Mouse (Mus musculus) intestine, postnatal 0 days (tissue): ENCODE results near the gene Olfr1419. TPM values are rescaled to one million over a fixed set of nuclear protein-coding genes. Genes with fewer than 3 reads are reported as not detected.
"Not testable (repeated sequence)": the region's sequence is repeated elsewhere in the genome, so short reads cannot be mapped to it uniquely, and the experiment has no call there.

ENCODE experiments used
- ATAC-seq: fragments of 200-750 bp; cut with Nextera tagmentation; 2 replicates; pipeline ENCODE4 v1.8.0; 2017; ENCODE audit warnings: mild to moderate bottlenecking, moderate TSS enrichment, moderate library complexity
- H3K27ac ChIP-seq: fragments of 300-500 bp; sonication (generic); 2 replicates; pipeline ENCODE4 v1.5.1; 2014; ENCODE audit warnings: mild to moderate bottlenecking, low read depth, low read length, moderate library complexity
- H3K27me3 ChIP-seq: fragments of 300-500 bp; sonication (generic); replicated peaks from 2 replicates; pipeline ENCODE4 v1.6.1; 2014; ENCODE audit warnings: low read length, mixed read lengths; ENCODE audit not compliant: control insufficient read depth, insufficient read depth
- H3K36me3 ChIP-seq: fragments of 300-500 bp; sonication (generic); 2 replicates; pipeline ENCODE4 v1.6.1; 2014; ENCODE audit warnings: mild to moderate bottlenecking, moderate library complexity; ENCODE audit not compliant: control insufficient read depth, insufficient read depth
- H3K4me1 ChIP-seq: fragments of 300-500 bp; sonication (generic); replicated peaks from 2 replicates; pipeline ENCODE4 v1.6.1; 2014; ENCODE audit warnings: antibody characterized with exemption, low read length, mixed read lengths; ENCODE audit not compliant: control insufficient read depth, insufficient read depth
- H3K4me2 ChIP-seq: fragments of 300-500 bp; sonication (generic); replicated peaks from 2 replicates; pipeline ENCODE4 v1.6.1; 2014; ENCODE audit warnings: low read depth, mild to moderate bottlenecking, moderate library complexity
- H3K4me3 ChIP-seq: fragments of 300-500 bp; sonication (generic); 2 replicates; pipeline ENCODE4 v1.5.1; 2014; ENCODE audit warnings: low read depth, low read length
- H3K9ac ChIP-seq: fragments of 300-500 bp; sonication (generic); 2 replicates; pipeline ENCODE4 v1.6.1; 2014; ENCODE audit warnings: mild to moderate bottlenecking, low read depth, low read length
- H3K9me3 ChIP-seq: fragments of 300-500 bp; sonication (generic); 2 replicates; pipeline ENCODE4 v1.6.1; 2016; ENCODE audit warnings: mixed run types; ENCODE audit not compliant: control insufficient read depth
- CTCF ChIP-seq: sonication (generic); IDR thresholded peaks from 2 replicates; pipeline ENCODE4 v1.5.1; 2016; ENCODE audit warnings: low read depth, mild to moderate bottlenecking, control low read depth, antibody characterized with exemption, moderate library complexity
- WGBS: fragments of 180-500 bp; shearing (Covaris S2); extraction: QIAGEN DNeasy Blood & Tissue Kit; methylation state at CpG from one replicate; pipeline ENCODE4 v1.1.7; 2014; 5-methylcytosine and 5-hydroxymethylcytosine counted together
- polyA plus RNA-seq: library from polyadenylated mRNA; unstranded; fragments of >200 nt; fragmentation: Nextera tagmentation; extraction: Ambion mirVana; gene quantifications from 2 replicates; pipeline ENCODE4 v1.2.1, GENCODE M21; 2015

The Olfr1419 gene
- polyA plus RNA-seq = not detected in 2 replicates

DNA sequence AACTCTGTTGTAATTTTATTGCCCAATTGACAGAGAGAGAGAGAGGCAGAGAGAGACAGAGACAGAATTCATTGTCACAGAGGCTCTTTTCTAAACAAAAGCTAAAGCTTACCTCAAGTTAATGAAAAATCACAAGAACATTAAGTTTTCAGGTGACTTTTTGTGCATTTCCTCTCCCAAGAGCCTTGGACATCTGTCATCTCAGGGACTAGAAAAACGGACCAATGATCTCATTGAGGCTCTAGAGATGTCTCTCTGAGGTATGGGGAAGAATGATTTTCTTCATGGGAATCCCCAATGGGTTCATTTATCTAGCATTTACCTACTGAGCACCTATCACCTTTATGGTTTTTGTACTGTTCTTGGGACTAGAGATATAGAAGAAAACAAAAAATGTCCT, at the start of gene Olfr1419:
TSS of gene Olfr1419 (minus strand) at position 101 of the 400 bp plus-strand sequence.
- H3K4me3 ChIP-seq = no peak within 1 kb of the TSS
- no peak within 1 kb of the TSS for H3K27ac ChIP-seq
- no peak within 1 kb of the TSS for H3K4me2 ChIP-seq
- no peaks in the 10 kb centered on the region for H3K27me3 ChIP-seq
- no peak for ATAC-seq
- H3K36me3 ChIP-seq = no peaks in the 10 kb centered on the region
- 49% methylated on average over 1 of the region's 1 CpGs for WGBS
- H3K9me3 ChIP-seq = no peaks in the 10 kb centered on the region
- TF ChIP-seq CTCF = no peak
- H3K4me1 ChIP-seq = no peaks in the 10 kb centered on the region
- H3K9ac ChIP-seq = no peak within 1 kb of the TSS

DNA sequence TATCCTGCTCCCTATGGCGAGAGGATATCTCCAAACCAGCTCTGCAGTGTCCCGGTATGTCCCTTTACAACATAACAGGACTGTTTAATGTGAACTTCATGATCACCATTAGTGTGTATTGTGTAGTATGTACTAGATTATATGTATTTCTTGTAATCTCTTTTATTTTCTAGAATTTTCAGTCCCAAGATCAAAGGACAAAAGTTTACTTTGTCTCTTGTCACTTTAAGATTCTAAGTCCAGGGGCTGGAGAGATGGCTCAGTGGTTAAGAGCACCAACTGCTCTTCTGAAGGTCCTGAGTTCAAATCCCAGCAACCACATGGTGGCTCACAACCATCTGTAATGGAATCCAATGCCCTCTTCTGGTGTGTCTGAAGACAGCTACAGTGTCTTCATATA, 47.6 kb upstream of the Olfr1419 start:
- H3K4me1 ChIP-seq, H3K9me3 ChIP-seq, H3K9ac ChIP-seq, H3K27ac ChIP-seq, H3K4me3 ChIP-seq, ATAC-seq, H3K27me3 ChIP-seq, H3K4me2 ChIP-seq: not testable (repeated sequence)
- WGBS = 98% methylated on average over 2 of the region's 2 CpGs
- peaks cover 60% of the 10 kb centered on the region for H3K36me3 ChIP-seq

DNA sequence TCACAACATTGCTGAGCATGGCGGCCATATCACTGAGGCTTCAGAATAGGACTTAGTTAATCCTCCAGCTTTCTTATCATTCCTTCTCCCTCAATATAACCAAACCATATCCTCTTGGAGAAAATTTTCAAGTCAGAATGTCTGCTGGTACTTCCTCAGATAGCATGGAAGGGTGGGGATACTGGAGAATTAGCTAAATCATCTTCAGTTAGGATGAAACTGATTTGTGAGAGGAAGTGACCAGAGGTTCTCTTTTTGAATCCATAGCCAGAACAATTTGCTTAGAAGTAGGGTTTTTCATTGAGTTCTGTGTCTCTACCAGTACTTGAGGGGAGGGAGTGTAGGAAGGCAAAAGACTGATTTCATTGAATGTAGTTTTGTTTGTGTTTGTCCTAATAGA, 47.2 kb upstream of the Olfr1419 start:
- WGBS = 87% methylated on average over 1 of the region's 1 CpGs
- no peaks in the 10 kb centered on the region for H3K27me3 ChIP-seq
- no peak for ATAC-seq
- H3K4me1 ChIP-seq = no peaks in the 10 kb centered on the region
- no peak overlapping the region for H3K4me3 ChIP-seq
- H3K9ac ChIP-seq = no peak overlapping the region
- TF ChIP-seq CTCF = no peak
- H3K4me2 ChIP-seq = no peak overlapping the region
- H3K9me3 ChIP-seq = no peaks in the 10 kb centered on the region
- no peak overlapping the region for H3K27ac ChIP-seq
- peaks cover 56% of the 10 kb centered on the region for H3K36me3 ChIP-seq

DNA sequence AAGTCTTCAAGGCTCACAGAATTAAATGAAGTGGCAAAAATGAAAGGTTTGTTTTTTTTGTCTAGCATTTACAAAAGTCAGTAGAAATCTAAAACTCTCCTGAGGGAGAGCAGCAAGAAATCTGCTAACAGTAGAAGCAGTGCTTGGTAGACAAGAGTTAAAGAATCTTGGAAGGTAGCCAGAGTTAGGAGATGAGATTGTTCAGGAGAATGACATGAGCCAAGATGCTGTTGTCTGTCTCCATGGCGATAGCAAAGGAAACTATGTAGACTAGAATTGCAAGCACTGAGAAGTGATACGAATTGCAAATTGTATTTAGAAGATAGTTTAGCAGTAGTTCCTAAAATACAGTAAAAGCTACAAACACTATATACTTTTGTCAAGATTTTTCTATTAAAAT, 40.9 kb upstream of the Olfr1419 start:
- no peaks in the 10 kb centered on the region for H3K9me3 ChIP-seq
- no peak overlapping the region for H3K27ac ChIP-seq
- no peaks in the 10 kb centered on the region for H3K27me3 ChIP-seq
- H3K4me1 ChIP-seq = 0 out of 2 replicates have a peak, but pooled peaks cover 3% of the 10 kb centered on the region
- 0 out of 2 replicates have a peak overlapping the region, but pooled peaks have one; percentile 7 for H3K9ac ChIP-seq
- no peak overlapping the region for H3K4me3 ChIP-seq
- no peak for TF ChIP-seq CTCF
- no peak for ATAC-seq
- WGBS = 19% methylated on average over 2 of the region's 2 CpGs
- peaks cover 14% of the 10 kb centered on the region for H3K36me3 ChIP-seq
- H3K4me2 ChIP-seq = no peak overlapping the region

DNA sequence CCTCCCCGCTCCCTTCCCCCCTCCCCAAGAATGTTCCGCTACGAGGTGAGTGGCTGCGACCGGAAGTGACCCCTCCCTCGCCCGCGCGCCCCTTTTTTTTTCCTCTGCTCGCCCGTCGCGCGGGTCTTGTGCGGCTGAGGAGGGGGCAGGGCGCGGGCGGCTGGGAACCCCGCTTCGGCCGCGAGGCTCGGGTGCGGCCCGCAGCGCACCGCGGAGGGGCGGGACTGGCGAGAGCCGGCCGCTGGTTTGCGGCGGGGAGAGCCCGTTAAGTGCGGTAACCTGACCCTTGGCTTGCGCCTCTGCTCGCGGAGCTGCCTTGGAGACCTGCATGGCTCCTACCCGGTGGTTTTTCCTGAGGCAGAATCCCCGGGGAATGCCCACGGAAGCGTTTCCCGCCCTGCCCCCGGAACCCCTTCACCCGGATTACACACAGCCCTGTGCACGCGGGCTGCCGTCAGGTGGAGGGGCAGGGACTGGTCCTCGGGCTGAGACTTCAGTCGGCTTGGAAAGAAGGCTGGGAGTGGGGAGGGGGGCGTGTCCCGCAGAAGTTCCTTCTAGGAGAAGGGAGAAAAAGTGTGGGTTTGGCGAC, 37.7 kb upstream of the Olfr1419 start:
- peak overlapping the region; percentile 87 for H3K9ac ChIP-seq
- peak overlapping the region; percentile 92 for H3K27ac ChIP-seq
- H3K4me1 ChIP-seq = 0 out of 2 replicates have a peak, but pooled peaks cover 3% of the 10 kb centered on the region
- H3K27me3 ChIP-seq = no peaks in the 10 kb centered on the region
- H3K36me3 ChIP-seq = no peaks in the 10 kb centered on the region
- TF ChIP-seq CTCF = no peak
- no peaks in the 10 kb centered on the region for H3K9me3 ChIP-seq
- ATAC-seq = peak; percentile 63
- H3K4me3 ChIP-seq = peak overlapping the region; percentile 98
- H3K4me2 ChIP-seq = peak overlapping the region; percentile 67
- under 1% methylated on average over 51 of the region's 54 CpGs for whole genome bisulfite sequencing

DNA sequence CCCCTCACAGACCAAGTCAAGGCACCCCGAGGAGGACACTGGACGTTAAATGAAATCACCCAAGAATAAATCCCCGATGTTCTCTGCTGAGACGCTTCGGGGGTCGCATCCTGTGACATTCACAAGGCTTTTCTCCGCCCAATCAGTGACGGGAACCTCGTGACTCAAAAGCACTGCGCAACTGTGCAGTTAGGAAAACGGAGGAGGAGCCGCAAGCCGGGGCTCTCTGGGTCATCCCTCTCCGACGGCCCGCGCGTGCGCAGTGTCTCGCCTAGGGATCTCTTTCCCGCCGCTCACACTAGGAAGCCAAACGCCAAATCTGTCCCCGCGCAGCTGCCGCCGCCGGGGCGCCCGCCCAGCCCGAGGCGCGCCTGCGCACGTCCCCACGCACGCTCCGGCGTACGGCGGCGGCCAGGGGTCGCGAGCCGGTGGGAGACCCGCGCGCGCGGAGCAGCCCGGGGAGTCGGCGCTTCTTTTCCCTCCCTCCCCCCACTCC, 37.2 kb upstream of the Olfr1419 start, which contains the start of gene Patl1:
TSS of gene Patl1 (plus strand) at position 363 of the 496 bp plus-strand sequence.
- Histone ChIP-seq H3K4me1 (0 out of 2 replicates have a peak, but pooled peaks cover 3% of the 10 kb centered on the region), H3K9me3 (no peaks in the 10 kb centered on the region), H3K36me3 (no peaks in the 10 kb centered on the region), H3K4me3 (peak within 1 kb of the TSS; percentile 98), H3K27ac (peak within 1 kb of the TSS; percentile 92), H3K27me3 (no peaks in the 10 kb centered on the region), H3K4me2 (peak within 1 kb of the TSS; percentile 78), H3K9ac (peak within 1 kb of the TSS; percentile 87)
- peak; percentile 98 for ATAC-seq
- WGBS = under 1% methylated on average over 36 of the region's 53 CpGs
- TF ChIP-seq CTCF = no peak
